Mouse (Mus musculus): ENCODE measurements around the gene Traf3ip1. TPM values are rescaled to one million over a fixed set of nuclear protein-coding genes. Genes with fewer than 3 reads are reported as not detected.

Traf3ip1 gene
- total and polyA plus RNA-seq, 3 experiments, result 13.6 to 19.6 TPM; not detected in 1

- TF ChIP-seq POLR2A (IDR thresholded peaks at IDR 0.05; ENCODE audit: control insufficient read depth in 1 of 2, insufficient read depth in 1 of 2, low read depth in 1 of 2, low read length in 2 of 2, poor library complexity in 1 of 2) (peak; percentile 65 to 75; a peak in 3 of 4 replicates), MYB (IDR thresholded peaks at IDR 0.05; ENCODE audit: low read depth, low read length) (no peak), JUND (IDR thresholded peaks at IDR 0.05; ENCODE audit: low read depth, low read length) (no peak), NELFE (IDR thresholded peaks at IDR 0.05; ENCODE audit: low read depth, low read length) (peak; percentile 51; the same call in 1 of the 2 replicates), RAD21 (IDR thresholded peaks at IDR 0.05; ENCODE audit: low read depth, low read length) (no peak; the same call in 1 of the 2 replicates)
Observed at GRCm38 (mm10) chr1:91459059-91459809, 35.2 kb upstream of the Traf3ip1 start, which contains the start of gene Per2 (continued).

- Histone ChIP-seq H3K27ac (ENCODE audit: control insufficient read depth, low read depth, low read length) (no peak overlapping the region), H3K27me3 (ENCODE audit: control insufficient read depth in 1 of 2, insufficient read depth in 2 of 2, low read length in 2 of 2) (no peaks in the 10 kb centered on the region), H3K9me3 (replicated peaks; ENCODE audit: insufficient read depth, low read length) (no peaks in the 10 kb centered on the region), H3K79me2 (ENCODE audit: control insufficient read depth, insufficient read depth, low read length, poor library complexity) (peaks cover 3% of the 10 kb centered on the region), H3K9ac (ENCODE audit: control insufficient read depth, low read depth, low read length, poor library complexity, severe bottlenecking) (peak overlapping the region; percentile 63), H3K4me1 (ENCODE audit: control insufficient read depth in 1 of 2, insufficient read depth in 2 of 2, low read length in 2 of 2) (peaks cover 0 to 16% of the 10 kb centered on the region in 2 experiments; a peak in 3 of 4 replicates), H3K4me3 (ENCODE audit: control insufficient read depth in 1 of 2, insufficient read depth in 1 of 2, low read depth in 2 of 2, low read length in 2 of 2) (peak overlapping the region; percentile 45 to 69), H3K36me3 (ENCODE audit: control insufficient read depth in 1 of 2, insufficient read depth in 2 of 2, low read length in 2 of 2) (peaks cover 0 to 6% of the 10 kb centered on the region in 2 experiments; a peak in 2 of 4 replicates)
- no peak for TF ChIP-seq EP300 (IDR thresholded peaks at IDR 0.05; ENCODE audit: low read depth in 1 of 2, low read length in 2 of 2)
- no peak for TF ChIP-seq ZMIZ1 (IDR thresholded peaks at IDR 0.05; ENCODE audit: low read depth, low read length)
- TF ChIP-seq CTCF (IDR thresholded peaks at IDR 0.05 in 2 of 3, conservative IDR thresholded peaks at IDR 0.05 in 1 of 3; ENCODE audit: control insufficient read depth in 1 of 3, insufficient read depth in 1 of 3, low read depth in 2 of 3, low read length in 3 of 3, poor library complexity in 1 of 3, severe bottlenecking in 1 of 3), result no peak
- TF ChIP-seq MAX (IDR thresholded peaks at IDR 0.05; ENCODE audit: low read length), result no peak
- no peak for TF ChIP-seq POLR2AphosphoS2 (IDR thresholded peaks at IDR 0.05; ENCODE audit: low read length)
- TF ChIP-seq TBP (IDR thresholded peaks at IDR 0.05; ENCODE audit: low read depth, low read length), result no peak
- no peak for DNase-seq (ENCODE audit: low read depth, low spot score)
Observed at GRCm38 (mm10) chr1:91460069-91460468, 34.4 kb upstream of the Traf3ip1 start.

- DNase-seq (ENCODE audit: low read depth, low spot score), result peak; percentile 27
- Histone ChIP-seq H3K27me3 (ENCODE audit: control insufficient read depth in 1 of 2, insufficient read depth in 2 of 2, low read length in 2 of 2) (no peaks in the 10 kb centered on the region), H3K27ac (ENCODE audit: control insufficient read depth, low read depth, low read length) (no peak overlapping the region), H3K4me3 (ENCODE audit: control insufficient read depth in 1 of 2, insufficient read depth in 1 of 2, low read depth in 2 of 2, low read length in 2 of 2) (no peak overlapping the region), H3K36me3 (ENCODE audit: control insufficient read depth in 1 of 2, insufficient read depth in 2 of 2, low read length in 2 of 2) (peaks cover 0 to 6% of the 10 kb centered on the region in 2 experiments; a peak in 2 of 4 replicates), H3K4me1 (ENCODE audit: control insufficient read depth in 1 of 2, insufficient read depth in 2 of 2, low read length in 2 of 2) (peaks cover 0 to 16% of the 10 kb centered on the region in 2 experiments; a peak in 3 of 4 replicates), H3K9me3 (replicated peaks; ENCODE audit: insufficient read depth, low read length) (no peaks in the 10 kb centered on the region), H3K9ac (ENCODE audit: control insufficient read depth, low read depth, low read length, poor library complexity, severe bottlenecking) (no peak overlapping the region), H3K79me2 (ENCODE audit: control insufficient read depth, insufficient read depth, low read length, poor library complexity) (peaks cover 3% of the 10 kb centered on the region)
- TF ChIP-seq GATA1 (IDR thresholded peaks at IDR 0.05; ENCODE audit: low read depth, low read length) (no peak), UBTF (IDR thresholded peaks at IDR 0.05; ENCODE audit: borderline replicate concordance, insufficient read depth, low read depth, low read length) (no peak), EP300 (IDR thresholded peaks at IDR 0.05; ENCODE audit: low read depth in 1 of 2, low read length in 2 of 2) (no peak), TBP (IDR thresholded peaks at IDR 0.05; ENCODE audit: low read depth, low read length) (no peak), CHD2 (IDR thresholded peaks at IDR 0.05; ENCODE audit: low read length) (no peak), ELF1 (IDR thresholded peaks at IDR 0.05; ENCODE audit: low read depth, low read length) (no peak), MAX (IDR thresholded peaks at IDR 0.05; ENCODE audit: low read length) (no peak), ZC3H11A (IDR thresholded peaks at IDR 0.05; ENCODE audit: low read depth, low read length) (no peak), TCF12 (IDR thresholded peaks at IDR 0.05; ENCODE audit: low read depth, low read length) (no peak), E2F4 (IDR thresholded peaks at IDR 0.05; ENCODE audit: borderline replicate concordance, low read depth, low read length) (no peak), POLR2A (IDR thresholded peaks at IDR 0.05; ENCODE audit: control insufficient read depth in 1 of 2, insufficient read depth in 1 of 2, low read depth in 1 of 2, low read length in 2 of 2, poor library complexity in 1 of 2) (no peak), MEF2A (IDR thresholded peaks at IDR 0.05; ENCODE audit: extremely low read depth, insufficient replicate concordance, low read depth, low read length, poor library complexity, severe bottlenecking) (no peak), JUND (IDR thresholded peaks at IDR 0.05; ENCODE audit: low read depth, low read length) (no peak), CHD1 (IDR thresholded peaks at IDR 0.05; ENCODE audit: low read depth, low read length) (no peak), MXI1 (IDR thresholded peaks at IDR 0.05; ENCODE audit: low read depth, low read length) (no peak), USF1 (IDR thresholded peaks at IDR 0.05; ENCODE audit: low read depth, low read length) (no peak), SIN3A (IDR thresholded peaks at IDR 0.05; ENCODE audit: low read length) (no peak)
Observed at GRCm38 (mm10) chr1:91460564-91460963, 33.9 kb upstream of the Traf3ip1 start.

Measured in MEL (cell line).